Mouse (Mus musculus) left cerebral cortex, adult 9 months (tissue): ENCODE results near the gene Arfgef3.

Experiments
- DNase-seq, 2 experiments: peaks; one replicate each; pipeline ENCODE4 v3.0.0; 2022; ENCODE audit warnings: low spot score in 2 of 2

Gene Arfgef3

DNA sequence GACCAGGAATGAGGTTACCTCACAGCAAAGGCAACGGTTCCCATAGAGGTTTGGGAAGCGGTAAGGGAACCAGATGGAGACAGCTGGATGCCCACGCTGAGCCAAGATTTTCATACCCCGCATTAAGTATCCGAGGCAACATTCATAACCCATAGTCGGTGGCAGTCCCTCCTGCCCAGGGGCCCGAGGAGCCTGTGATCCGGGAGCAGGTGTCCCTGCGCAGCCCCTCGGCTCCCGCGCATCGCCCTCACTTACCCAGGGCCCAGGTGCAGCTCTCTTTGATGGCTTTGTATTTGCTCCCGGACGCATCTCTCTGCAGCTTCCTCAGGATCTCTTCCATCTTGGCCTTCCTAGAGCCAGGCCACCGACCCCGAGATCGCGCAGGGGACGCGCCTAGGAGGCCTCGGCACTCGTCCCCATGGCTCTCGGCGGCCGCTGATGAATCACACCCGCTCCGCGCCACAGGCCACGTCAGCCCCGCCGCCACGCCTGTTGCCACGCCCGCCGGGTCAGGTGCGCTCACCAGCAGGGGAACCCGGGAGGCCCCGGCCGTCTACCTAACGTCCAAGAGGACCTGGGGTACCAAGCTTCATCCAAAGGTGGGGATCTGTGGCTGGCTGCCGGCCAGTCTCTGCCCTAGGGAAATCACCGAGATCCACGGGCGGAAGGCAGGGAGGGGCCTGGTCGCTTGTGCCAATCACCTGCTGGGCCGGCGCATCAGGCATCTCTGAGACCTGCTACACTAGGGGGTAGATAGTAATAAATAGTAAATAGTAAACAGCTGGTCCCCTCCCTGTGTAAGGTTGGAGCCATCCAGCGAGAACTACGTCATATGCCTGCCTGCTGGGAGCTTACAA lies at the start of gene Arfgef3:
TSS of gene Arfgef3 (minus strand) at position 664 of the 857 bp plus-strand sequence.
- peak; percentile 55 to 82 for DNase-seq

DNA sequence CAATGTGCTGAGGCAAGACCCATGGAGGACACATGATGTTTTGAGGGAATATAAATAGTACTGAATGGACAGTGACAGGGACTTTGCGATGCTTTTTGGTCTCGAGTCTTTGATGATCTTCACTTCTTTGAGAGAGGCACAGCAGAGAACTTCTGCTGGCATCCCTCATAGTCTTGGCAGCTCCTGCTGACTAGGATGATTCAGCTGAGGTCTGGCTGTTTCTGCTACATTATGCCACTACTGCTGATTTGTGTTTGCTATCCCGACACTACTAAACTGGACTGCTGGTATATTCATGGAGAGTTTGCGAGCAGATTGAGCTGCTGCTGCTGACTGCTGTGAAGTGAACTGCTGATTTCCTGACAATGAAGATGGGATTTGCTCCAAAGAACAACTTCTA lies 46.3 kb upstream of the Arfgef3 start:
- peak in 1 of 2 experiments; percentile 17 for DNase-seq

DNA sequence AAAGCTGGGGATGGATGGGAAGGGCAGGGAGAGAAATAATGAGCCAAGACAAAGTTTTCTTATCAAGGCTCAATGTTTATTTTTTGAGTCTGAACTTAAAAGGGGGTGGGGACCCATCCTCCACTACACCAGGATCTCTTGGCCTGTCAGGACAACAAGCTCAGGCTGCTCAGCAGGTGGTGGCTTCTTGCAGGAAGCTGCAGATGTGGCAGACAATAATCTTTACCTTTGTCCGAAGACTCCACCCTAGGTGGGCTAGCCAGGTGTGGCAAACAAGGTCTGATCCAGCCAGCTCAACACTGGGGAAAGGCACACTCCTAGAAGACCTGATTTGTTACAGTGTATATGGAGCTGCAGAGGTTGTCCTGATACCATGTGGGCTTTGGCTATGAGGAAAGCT lies 44.9 kb upstream of the Arfgef3 start:
- DNase-seq: no peak

DNA sequence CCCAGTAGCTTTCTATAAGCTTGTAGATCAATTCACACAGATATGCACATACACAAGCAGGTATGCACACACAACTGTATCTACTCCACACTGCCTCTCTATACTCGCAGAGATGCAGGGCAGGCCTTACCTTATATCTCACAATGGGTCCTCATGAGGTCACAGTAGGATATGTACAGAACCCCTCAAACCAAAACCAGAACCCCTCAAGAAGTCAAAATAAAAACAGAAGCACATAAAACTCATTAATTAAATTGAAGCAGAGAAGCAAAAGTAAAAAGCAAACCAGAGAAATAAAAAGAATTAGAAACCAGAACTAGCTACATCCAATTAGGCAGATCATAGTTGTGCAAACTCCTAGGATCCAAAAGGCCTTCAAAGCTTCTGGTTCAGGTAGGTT lies 42.9 kb upstream of the Arfgef3 start, which contains the start of gene Gm4922:
TSS of gene Gm4922 (minus strand) at position 101 of the 400 bp plus-strand sequence.
- DNase-seq: no peak

DNA sequence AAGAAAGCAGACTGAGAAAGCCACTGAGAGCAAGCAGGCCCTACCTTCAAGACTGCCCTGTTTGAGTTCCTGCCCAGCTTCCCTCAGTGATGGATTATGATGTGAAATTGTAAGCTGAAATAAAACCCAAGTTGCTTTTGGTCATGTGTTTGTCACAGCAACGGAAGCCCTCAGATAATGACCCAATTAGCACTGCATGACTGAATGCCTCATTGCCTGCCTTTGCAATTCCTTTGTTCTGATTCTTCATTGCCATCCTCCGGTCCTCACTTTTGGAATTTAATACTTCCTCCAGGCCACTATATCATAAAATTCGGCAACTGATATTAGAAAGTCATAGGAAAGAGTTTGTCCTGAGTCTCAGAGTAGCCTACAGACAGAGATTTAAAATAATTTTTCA lies 33.8 kb upstream of the Arfgef3 start:
- no peak for DNase-seq

DNA sequence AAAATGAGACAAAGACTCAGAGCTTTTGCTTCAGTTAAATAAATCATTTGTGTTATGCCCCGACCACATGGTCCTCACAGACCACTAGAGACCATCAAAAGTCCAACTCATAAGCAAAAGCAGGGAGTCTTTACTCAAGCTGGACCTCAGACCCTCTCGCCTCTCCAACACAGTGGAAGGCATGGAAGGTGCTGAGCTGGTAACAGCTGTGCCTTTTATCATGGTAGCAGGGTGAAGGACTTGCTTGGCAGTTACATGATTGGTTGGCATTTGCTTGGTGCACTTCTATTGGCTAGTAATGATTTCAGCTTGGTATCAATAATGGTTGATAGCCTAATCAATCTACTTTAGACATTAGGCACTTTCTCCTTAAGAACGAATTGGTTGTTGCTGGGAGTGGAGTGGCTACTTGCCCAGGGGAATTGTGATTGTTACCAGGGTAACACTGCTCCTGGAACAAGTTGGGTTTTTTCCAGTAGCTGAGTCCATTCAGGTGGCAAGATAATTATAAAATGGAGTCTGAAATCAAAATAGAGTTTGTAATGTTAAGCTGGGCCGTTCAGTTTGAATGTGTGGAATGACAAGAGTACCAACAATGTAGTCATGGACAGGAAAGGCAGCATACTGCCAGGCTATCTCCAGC lies 28.9 kb upstream of the Arfgef3 start:
- no peak for DNase-seq

DNA sequence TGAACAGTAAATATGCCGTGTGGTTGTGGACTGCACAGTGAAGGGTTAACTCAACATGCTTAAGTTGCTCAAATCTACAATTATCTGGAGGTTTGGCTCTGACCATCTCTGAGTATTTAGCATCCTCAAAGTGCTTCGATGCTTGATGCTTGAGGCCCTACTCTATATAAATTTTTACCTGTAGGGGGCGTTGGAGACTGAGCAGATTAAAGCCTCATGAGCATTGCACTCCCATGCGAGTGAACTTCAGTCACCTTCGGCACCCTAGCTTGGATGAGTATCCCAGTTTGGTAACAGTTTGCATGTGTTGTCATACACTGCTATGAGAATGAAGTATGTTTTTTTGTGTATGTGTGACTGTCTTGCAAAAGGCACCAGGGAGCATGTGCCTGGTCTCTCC lies 26.2 kb upstream of the Arfgef3 start:
- DNase-seq: no peak

DNA sequence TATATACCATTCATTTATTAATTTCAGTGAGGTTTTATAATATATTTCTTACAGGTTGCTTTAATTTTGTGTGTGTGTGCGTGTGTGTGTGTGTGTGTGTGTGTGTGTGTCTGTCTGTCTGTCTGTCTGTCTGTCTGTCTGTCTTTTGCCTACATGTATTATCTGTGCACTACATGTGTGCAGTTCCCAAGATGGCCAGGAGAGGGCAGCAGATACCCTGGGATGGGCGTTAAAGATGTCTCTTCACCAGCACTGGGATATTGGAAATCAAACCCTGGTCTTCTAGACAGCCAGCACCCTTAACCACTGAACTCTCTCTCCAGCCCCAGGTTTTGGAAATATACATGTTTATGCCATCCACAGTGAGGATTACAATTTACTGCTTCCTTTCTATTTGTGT lies 16.5 kb upstream of the Arfgef3 start:
- DNase-seq: no peak

DNA sequence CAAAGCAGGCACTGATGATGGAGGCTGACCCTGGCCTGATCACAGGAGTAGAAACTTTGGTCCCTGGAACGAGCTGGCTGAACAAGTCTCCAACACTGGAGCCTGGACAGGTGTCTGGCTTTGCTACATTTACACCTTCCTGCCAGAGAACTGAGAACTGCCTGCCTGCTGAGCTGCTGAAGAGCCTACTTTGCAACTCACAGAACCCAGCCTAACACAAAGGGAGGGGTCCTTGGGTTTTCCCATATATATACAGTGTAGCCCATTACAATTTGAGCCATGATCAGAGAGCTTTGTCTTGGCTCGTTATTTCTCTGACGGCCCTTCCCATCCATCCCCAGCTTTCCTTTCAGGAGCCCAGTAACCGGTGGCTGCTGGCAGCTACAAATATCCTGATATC lies 6.3 kb upstream of the Arfgef3 start:
- DNase-seq: no peak

DNA sequence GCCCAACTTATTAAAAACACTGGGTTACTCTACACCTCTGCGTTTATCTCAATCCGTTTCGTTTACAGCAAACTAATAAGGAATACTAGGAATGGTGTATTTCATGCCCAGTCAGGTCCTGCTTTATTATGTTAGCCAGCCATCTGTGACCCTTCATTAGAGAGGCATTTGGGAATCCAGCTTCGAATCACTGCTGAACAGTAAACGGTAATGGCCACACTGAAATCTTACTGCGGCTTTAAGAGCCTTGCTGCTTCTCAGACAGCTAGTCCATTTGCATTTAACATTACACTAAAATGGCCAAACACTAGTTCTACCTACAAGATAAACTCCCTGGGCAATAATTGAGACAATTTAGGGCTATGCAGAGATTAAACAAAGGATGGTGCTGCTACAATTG lies 1.7 kb downstream of the Arfgef3 start:
- DNase-seq: no peak

DNA sequence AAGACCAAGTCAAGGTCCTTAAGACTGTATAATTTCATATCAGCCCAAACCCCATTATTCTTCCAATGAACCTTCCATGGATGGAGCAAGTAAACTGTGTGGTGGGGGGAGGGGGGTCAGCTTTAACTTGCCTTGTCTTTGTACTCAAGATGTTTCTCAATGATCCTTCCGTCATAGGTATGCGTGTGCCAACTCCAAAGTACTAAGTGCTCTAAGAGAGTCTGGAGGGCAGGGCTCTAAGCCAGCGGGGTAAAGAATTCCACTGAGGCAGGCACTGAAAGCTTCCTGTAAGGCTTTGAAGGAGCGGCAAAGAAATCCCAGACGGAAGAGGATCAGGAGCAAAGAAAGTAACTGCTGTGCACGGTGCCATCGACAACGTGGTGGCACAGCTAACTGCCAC lies 2.7 kb downstream of the Arfgef3 start:
- no peak for DNase-seq

DNA sequence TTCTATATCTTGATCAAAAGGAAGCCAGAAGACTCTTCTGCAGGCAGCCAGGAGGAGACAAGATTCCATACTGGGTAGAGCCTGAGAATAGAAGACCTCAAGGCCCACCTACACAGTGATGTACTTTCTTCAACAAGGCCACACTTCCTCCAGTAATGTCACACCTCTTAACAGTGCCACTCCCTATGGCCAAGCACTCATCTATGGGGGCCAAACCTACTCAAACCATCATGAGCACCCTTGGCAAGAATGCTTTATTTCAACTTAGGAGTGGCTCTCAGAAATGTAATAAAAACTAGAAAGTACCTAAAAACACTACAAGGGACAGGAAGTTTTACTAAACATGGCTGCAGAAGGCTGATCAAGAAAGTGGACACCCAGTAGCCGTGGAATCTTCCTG lies 15.2 kb downstream of the Arfgef3 start:
- no peak for DNase-seq

DNA sequence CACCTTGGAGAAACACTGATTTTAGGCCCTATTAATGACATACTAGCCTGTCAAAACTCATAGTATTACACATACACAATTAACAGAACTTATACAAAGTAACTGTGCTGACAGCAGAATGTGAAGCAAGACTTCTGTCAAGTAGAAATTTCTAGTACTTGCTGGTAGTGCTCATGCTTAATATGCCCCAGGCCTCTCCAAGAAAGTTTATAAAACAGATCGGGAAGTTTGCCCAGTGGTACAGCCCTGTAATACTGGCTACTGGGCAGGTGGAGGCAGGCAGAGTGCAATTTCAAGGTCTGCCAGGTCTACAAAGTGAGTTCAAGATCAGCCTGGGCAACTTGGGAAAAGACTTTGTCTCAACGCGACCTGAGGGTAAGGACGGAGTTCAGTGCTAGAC lies 32.3 kb downstream of the Arfgef3 start:
- DNase-seq: no peak

DNA sequence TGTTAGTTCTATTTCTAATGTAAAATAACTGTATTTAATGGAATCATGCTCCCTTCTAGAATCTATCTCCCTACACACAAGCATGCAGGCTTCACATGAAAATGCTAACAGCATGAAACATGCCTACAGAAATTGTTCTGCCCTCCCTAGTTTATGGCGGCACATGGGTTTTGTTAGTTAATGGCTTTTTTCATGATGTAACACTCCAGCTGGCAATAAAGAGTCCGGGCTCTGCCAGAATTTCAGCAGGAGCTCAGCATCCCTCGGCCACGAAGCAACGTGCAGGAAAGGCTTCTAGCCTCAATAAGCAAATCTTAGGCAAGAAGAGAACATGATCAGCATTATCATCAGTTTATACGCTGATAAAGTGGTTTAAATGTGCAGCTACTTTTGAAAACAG lies 32.8 kb downstream of the Arfgef3 start:
- DNase-seq: peak in 1 of 2 experiments; percentile 36

DNA sequence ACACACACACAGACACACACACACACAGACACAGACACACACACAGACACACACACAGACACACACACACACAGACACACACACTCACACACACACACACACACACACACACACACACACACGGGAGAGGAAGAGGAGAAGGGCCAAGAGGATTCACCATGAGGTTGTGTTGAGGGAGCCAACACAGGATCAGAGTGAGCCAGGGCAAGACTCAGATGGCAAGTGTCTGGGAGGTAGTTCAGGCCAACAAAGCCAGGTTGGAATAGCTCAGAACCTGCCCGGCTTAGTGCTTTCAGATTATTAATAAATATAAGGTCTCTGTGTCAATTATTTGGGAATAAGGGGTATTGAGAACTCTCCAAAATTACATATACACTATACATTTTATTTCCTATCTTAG lies 33.9 kb downstream of the Arfgef3 start:
- no peak for DNase-seq

DNA sequence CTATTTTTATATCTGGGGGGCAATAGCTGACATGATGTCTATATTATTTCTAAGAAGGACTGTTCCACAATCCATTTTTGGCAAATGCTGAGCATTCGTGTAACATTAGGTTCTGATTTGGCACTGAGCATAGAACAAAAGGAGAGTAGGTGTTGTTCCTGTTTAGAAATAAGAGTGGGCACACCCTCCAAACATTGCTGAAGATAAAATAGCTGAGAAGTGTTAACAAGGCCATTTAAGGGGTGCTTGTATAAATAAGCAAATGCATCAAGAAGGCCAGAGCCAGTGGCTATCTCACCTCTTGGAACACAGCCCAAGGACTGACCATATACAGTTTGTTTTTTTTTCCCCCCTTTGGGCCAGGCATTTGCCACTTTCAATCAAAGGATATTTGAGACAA lies 35.1 kb downstream of the Arfgef3 start:
- peak in 1 of 2 experiments; percentile 21 for DNase-seq

DNA sequence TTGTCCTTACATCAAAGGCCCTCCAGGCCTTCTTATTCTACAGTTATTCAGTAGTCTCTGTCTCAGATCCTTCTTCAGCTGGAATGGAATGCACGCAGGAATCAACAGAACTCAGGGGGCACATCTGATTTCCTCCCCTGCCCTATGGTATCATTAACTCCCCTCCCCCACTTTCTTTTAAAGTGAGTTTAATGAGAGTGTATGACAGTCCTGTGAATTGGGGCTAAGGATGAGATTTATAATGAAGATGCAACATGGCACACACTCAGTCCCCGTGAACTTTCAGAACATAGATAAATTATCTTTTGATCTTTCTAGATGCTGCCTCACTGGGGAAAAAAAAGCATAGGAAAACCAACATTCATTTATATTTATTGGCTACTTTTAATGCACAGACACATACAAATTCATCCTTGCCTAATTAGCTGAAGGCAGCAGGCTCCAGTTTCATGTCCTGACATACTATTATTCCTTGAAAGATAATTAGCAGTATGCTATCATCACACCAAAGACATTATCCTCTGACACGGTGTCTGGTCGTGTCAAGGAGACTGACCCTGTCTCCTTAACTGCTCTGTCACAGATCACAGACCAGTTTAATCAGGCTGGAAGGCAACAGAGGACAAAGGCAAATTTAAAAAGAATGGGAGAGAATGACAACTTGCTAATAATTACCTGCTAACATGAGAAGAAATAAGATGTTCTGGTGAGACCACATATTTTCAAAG lies 39.2 kb downstream of the Arfgef3 start:
- no peak for DNase-seq

DNA sequence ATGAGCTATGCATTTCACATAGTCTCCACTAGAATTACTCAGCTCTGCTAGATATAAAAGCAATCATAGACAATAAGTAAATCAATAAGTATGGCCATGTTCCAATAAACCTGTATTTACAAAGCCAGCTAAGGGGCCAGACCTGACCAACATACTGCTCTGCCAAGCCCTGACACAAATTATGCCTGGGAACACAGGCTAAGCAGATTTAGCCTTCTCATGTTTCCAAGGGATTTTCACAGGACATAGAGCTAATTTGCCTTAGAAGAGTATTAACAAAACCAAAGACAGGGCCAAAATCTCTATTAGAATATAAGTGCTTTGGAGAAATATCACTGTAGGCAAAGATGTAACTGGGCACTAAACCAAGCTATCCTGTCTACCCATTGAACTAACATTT lies 42.2 kb downstream of the Arfgef3 start:
- DNase-seq: no peak

DNA sequence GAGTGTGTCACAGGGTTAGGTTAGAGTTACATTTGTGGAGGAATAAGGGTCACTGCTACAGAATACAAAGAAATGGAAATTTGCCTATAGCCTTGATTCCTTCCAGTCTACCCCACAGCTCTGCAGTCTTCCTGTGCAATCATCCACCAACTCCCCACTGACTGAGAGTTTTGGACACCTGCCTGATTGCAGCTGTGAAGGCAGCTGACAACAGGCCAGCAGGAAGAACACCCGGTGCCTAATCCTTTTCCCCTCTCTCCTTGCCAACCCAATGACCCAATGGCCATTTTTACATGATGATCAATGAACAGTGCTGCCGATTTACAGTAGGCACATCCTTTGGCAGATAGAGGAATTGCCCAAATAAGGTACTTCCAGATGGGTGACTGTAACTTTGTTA lies 43.6 kb downstream of the Arfgef3 start:
- DNase-seq: no peak

DNA sequence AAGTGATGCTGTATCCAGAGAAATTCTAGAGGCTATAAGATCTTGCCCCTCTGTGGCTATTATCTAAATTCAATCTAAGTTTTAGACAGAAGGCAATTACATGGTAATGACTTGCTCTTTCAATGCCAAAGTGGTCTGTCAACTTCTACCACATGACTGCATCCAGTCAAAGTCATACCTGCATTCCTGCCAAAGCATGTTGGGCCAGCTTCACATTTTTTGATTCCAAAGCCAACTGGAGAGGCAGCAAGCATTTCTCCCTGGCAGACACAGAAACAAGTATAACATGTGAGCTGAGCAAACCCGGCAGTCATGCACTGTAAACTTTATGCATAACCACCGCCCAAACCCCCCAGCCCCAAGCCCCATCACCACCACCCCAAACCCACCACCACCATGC lies 44.6 kb downstream of the Arfgef3 start:
- no peak for DNase-seq

DNA sequence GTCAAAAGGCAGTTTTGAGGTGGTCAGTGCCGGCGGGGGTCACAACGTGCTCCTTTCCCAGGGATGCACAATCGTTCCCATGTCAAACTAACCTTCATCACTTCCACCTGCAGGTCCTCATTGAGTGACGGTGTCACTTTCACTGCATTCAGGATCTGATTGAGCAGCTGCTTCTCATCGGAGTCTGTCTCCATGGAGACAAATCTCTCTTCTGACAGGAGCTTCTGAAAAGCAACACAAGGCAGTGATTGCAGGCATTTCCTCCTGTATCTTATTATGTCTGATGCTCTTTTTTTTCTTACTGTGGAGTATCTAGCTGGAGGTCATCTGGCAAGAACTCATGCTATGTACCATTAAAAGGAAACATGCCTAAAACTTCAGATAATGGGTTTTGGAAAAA lies 47.3 kb downstream of the Arfgef3 start:
- DNase-seq: no peak

DNA sequence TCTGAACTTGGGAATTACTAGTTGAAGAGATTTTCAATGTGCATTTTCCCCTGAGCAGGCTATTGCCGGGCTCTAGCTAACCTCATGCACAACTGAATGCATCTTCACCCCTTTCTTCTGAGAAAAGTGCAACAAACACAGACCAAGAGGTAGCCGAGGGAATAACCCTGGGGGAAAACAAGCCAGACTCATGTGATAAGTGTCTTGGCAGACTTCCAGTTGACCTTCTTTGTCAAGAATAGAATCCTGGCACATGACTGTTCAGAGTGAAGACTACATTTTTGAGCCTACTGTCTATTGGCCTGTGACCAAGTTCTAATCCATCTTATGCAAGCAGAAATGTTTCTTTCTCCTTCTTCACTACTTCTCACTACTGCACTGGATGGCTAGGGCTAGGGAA lies 55.5 kb downstream of the Arfgef3 start:
- no peak for DNase-seq
